Mouse (Mus musculus) frontal cortex, postnatal 36 days (tissue): ENCODE data around the gene D16Ertd472e.
A peak's percentile ranks its signal among the peaks of the same experiment; 100 is the strongest.
"Not testable (repeated sequence)": the region's sequence is repeated elsewhere in the genome, so short reads cannot be mapped to it uniquely, and the experiment has no call there.

Experiments
- DNase-seq, 2 experiments: peaks; one replicate each; pipeline ENCODE4 v3.0.0; 2022; ENCODE audit warnings: low spot score in 2 of 2

The D16Ertd472e gene

DNA sequence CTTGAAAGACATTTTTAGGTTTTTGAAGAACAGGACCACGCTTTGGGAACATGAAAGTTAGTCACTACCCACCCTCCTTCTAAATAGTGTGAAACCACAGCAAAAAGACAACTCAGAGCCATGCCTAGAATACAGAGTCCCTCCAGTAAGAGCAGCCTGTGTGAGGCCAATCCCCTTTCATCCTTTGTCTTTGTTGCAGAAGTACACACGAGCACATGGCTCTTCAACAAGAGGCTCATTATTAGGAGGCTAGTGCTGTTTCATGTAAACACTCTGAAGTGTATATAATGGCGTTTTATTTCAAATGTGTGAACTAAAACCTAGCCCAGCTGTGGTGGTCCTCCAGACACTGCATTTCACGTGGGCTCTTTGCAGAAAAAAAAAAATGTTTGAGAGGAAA is 3.5 kb downstream of the D16Ertd472e start:
- DNase-seq: no peak

DNA sequence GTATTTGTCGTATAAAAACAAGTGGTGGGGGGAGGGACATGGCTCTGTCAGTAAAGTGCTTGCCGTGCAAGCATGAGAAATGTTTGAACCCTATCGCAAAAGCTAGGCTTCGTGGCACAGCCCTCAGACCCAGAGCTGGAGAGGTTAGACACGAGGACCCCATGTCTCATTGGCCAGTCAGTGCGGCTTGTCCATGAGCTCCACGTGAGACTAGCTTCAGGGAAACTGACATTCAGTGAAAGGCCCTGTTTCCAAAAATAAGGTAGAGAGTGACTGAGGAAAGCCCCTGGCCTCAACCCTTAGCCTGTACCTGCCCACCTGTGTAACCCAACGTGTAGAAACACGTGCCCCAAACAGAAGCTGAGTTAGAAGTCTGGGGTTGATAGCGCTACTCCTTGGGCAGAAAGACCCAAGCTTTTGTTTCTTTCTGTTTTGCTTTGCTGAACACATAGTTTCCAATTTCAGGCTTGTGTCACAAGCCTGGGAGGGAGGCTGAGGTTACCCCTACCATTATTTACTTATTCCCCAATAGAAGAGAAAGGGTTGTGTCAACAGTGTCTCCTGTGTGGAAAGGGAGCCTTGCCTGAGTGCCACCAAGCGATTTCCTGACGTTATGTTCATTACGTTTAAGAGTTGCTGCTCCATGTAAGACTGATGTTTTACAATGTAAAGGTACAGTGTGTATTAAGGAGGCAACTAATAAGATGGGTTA is 12.2 kb downstream of the D16Ertd472e start:
- DNase-seq: no peak

DNA sequence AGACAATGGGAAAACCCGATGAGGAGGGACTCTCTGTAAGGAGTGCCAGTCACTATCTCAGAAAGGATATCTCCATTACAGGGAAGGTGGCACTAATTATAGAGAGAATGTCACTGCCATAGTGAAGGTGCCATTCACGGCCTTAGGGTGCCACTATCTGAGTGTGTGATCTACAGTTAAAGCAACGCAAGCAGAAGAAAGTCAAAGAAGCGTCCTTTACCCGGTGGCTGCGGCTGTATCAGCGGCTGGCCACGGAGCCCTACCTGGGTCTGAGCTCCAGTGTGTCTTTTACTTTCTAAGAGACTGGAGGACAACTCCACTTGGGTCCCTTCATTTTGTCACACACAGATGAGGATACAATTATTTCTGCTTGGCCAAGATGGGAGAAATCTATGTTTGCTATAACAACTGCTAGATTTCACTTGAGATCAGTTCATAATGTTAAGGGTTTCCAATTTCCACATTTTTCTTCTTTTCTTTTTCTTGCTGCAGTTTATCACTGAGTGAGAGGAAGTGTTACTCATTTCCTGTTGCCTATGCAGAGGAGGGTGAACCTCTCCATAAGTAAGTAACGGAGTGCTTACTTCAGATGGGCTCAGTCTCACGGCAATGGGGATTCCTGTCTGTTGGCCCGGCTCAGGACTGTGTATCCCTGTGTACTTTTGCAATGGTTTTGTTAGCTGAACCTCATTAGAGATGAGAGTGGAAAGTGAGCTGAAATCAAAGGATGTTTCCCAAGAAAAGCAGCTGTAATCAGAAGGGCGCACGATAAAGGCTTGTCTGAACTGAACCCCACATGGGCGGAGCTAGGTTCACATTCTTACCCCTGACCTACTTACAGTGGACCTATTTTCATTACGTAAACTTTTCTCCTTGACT is 13.2 kb downstream of the D16Ertd472e start:
- no peak for DNase-seq

DNA sequence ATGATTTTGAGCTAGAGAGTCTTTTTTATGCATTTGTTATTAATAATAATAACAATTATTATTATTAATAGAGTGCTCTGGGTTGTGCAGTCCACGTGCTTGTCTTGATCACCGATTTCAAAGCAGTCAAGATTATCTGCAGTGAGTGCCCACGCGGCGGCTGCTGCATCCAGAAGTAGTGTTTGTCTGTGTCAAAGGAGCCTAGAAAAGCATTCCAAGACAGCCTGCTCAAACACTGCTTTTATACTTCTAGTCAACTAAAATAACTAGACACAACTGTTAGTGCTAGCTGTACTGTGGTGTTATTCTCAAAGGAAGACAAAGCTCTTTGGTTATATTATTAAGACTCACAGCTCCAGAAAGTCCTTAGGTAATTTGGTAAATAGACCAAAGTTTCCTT is 15.9 kb downstream of the D16Ertd472e start:
- peak in 1 of 2 experiments; percentile 45 for DNase-seq

DNA sequence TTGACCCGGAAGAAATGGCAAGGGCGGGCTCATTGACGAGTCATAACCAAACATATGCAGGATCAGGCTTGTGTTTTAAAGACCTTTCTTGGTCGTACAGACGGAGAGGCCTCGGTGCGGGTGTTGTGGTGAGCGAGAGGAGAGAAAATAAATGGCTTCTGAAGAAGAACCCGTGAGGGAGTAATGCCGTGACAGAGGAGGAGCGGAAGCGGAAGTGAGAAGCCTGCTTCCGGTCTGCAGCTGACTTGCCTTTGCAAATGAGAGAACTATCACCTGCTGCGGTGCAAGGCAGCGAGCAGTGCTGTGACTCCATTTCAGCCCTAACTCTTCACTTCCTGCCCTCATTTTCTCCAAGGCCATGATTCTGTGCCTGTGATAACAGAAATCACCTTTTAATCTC is 16.4 kb downstream of the D16Ertd472e start:
- DNase-seq: no peak

DNA sequence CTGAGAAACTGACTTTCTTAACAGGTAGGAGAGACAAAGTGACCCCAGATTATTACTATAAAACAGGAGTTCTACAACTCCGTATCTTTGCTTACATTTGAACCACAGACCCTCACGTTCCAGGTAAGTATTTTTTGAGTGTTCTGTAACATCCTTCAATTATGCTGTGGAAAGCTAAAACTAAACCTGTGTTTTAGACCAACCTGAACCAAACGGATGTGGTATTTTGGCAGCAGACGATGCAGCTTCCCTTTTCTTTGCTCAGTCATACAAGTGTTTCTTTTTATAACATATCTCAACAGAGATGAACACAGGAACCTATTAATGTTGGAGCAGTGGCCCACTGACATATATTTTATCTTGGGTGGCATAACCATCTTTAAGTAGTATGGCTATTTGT is 18.9 kb downstream of the D16Ertd472e start:
- no peak for DNase-seq

DNA sequence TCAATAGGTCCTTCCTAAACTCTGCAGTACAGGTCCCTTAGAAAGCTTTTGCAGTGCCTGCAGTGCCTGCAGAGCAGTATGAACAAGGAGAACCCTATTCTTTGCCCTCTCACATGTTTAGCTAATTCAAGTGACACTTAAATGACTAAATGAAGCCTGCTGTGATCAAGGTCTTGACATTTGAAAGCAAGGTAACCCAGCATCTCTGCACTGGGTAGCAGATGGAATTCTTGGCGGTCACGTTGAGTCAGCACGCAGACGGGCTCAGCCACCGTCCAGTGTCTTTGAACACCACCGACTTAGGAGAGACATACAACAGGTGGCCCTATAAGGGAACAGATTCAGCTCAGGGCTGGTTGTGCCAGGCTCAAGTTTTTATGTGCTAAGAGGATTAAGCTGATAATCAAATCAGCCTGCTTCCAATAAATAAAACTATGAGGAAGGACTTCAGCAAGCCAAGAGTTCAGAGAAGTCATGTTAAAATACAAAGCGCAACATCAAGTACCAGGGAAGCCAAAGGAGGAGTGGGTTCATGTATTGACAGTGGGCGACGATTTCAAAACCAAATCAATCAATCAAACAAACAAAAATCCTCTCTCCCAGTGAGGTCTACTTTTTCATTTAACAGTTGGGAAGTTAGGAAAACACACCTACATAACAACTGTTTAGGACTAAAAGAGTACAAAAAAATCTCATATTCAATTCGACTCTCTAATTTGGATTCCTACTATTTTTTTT is 21.4 kb downstream of the D16Ertd472e start:
- no peak for DNase-seq

DNA sequence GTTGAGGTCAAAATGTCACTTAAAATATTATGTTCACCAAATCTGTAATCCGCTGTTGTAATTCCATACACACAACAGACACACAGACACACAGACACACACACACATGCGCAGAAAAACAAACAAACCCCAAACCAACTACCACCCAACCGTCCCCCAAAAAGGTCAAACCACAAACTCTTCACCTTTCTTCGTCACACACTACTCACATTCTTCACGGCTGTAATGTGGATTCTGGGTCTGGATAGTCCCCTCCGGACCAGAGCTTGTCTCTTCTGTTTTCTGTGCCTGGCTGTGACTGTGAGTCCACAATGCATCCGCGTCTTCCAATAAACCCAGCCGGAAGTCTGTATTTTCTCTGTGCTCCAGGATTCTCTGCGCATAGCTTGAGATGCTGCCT is 29.1 kb downstream of the D16Ertd472e start:
- no peak for DNase-seq

DNA sequence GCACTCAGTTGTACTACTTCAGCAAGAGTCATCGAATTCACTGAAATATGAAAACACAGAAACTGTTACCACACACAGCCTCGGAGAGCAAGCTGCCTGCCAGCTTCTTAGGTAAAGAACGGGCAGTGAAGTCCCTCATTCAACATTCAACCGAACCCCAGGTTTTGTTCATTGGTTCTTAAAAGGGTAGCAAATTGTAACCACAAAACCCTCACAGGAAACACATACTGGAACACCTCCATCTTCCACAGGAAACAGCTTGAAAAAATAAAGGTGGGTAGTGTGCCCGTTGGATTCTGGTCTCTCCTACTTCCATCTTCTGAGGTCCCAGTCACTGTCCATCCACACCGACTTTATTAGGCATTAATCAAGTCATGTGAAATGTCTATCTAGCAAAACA is 30.0 kb downstream of the D16Ertd472e start:
- DNase-seq: no peak

DNA sequence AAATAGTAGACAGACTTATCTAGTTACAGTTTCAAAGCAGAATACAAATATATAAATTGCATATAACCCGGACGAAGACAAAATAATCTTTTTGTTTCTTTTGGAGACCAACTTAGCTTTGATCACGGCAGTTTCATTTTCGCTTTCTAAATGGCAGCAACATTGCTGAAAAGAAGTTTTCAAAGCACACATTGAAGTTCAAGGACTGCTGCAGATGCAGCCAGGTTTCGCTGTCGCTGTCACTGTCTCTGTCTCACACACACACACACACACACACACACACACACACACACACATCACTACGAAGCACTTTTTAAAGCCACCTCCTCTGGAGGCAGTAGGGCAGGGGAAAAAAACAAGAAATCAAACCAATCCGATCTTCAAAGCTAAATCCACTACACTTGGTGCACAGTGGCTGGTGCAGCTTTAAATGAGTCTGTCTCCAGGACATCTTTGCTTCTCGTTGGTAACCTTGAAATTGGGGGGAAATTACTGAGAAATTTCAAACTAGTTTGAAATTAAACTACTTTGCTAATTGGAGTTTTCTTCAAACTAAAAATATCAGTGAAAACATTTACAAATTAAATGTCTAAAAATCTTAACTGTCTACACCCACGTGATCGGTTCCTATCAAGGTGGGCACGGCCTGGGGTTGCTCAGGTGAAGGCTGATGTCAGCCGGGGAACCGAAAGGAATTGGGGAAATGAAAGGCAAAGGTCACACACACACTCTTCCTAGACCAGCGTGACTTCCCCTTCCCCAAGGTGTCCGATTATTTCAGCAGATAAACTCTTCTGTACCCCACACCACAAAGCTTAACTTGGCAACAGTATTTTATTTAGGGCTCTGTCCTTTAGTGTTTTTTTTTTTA is 35.9 kb downstream of the D16Ertd472e start:
- no peak for DNase-seq

DNA sequence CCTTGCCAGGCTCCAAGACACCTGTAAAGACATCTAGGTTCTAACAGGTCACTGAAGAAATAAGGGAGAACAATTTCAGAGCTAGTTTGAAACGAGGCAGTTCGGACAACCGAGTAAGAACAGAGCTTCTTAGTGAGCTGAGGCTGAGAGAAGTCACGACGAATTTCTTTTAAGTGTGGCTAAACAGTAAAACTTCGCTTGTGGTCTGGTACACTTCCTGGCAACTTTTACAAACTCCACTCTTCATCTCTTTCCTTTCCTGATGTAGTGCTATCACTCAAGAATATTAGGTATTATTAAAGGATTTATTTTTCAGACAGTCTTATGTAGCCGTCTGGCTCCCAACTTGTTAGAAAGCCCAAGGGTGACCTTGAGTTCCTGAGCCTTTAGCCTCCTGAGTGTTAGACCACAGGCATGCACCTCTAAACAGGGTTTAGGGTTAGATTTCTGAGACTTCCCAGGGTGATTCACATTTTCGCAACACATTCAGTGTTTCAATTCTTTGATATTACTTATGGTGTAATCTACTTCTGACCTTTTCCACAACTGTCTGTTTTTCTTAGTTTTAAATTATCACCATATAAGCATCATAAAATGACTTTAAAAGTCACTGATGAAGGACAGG is 38.6 kb downstream of the D16Ertd472e start:
- DNase-seq: no peak

DNA sequence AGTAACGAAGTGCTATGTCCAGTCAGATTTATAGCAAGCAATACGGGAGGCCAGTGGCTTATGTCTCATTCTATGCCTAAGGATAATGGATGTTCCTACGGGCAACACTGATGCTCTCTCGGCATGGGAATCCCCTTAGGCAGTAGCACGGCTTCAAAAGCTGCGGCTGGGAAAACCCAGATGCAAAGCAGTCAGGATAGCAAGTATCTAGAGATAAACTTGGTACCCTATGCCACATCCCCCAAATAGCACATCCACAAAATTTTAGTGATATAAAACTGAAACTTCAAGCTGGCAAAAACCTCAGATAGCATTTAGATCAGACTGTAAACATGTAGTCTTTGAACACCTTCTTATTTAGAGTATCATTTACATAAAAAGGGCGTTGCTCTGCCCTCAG is 39.2 kb downstream of the D16Ertd472e start:
- no peak for DNase-seq

DNA sequence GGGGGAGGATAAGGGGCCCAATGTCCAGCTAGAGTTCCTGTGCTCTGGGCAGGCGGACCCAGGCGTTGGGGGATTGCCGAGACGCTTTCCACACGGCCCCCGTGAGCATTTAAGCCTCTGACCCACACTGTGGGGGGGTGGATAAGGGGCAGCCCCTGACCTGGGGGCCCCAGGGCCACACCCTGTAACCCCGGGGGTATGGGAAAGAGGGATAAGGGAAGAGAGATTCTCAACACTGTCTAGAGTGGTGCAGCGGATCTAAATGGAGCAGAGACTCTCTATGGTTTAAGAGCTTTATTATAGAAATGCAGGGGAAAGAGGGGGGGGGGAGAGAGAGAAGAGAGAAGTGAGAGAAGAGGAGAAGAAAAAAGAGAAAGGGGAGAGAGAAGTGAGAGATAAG is 42.0 kb downstream of the D16Ertd472e start:
- no peak for DNase-seq

DNA sequence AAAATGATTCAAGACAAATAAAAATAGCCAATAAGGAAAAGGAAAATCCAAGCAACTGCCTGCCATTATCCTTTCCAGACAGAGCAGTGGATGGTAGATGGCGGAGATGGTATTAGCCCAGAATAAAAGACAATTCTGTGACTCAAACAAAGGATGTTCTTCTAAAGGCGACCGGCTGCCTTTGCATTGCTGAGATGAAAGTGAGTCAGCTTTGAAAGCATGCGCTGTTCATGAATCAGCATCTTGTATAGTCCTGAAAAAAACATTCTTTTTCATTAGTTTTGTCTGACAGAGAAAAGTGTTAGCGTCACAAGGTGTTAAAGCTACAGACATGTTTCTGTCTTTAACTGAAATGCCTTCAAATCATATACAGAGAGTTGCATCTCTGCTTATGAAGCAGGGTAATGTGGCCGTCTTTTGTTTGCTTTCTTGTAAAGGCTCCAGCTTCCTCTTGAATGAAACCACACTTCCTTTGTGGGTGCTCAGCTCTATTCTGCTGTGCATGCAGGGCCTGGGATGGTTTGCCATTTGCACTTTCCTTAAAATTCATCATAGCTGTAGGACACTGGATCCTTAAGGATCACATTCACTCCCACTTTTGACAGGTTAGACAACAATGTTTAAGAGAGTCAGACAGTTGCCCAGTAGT is 44.4 kb downstream of the D16Ertd472e start:
- DNase-seq: no peak

DNA sequence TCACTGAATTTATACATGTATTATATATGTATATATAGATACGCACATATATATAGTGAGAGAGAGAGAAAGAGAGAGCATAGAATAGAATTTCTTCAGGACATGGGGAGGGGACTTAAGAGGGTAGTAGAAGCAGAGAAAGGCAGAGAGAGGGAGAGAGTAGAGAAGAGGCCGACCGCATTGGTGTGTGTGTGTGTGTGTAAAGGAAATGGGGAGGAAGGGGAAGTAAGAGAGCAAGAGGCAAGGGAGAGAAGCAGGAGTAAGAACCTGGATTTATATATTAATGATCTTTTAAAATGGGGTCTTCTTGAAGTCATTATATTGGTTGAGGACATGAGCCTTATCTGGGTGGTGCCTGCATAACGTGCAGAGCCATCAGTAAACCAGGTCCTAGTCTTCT is 53.5 kb downstream of the D16Ertd472e start:
- DNase-seq: no peak

DNA sequence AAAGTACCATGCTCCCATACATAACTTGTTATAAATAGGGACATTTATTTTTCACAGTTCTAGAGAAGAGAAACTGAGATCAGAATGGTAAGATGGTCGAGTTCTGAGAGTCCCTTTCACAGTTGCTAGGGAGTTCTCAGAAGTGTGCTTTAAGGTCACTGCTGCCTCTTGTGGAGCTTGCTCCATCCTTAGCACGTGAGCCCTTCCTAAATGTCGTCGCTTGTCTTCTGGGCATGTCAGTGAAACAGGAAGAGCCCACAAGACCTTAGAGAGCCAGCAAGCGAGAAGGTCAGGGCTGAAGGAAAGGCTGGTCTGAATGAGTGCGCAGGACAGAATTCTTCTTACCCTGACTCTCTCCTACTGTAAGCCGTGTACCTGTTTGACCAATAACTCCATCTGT is 57.8 kb downstream of the D16Ertd472e start:
- DNase-seq: no peak

DNA sequence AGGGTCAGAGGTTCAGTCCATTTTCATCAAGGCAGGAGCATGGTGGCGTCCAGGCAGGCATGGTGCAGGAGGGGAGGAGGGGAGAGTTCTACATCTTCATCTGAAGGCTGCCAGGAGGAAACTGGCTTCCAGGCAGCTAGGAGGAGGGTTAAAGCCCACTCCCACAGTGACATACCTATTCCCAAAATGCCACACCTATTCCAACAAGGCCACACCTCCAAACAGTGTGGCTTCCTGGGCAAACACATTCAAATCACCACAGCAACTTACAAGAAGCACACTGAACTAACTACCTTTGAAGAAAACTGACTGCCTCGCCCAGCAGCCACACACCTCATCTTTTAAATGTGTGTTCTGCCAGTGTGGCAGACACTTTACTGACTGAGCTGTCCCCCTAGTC is 59.3 kb downstream of the D16Ertd472e start:
- DNase-seq: no peak

DNA sequence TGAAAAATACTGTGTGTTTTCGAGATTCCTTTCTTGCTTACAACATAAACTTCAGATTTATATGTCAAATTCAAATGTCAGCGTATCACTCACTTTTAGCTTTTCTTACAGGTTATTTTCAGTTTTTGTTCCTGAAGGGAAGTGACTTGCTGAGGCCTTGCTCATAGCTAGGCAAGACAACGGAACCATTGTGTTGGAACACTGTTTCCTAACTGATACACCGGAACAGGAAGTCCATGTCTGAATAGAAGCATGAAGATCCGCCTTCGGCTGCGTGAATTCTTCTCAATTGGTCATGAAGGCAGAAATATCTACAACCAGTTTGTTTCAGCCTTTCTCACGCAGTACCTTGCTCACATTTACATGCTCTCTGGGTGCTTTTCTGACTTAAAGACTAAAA is 65.0 kb downstream of the D16Ertd472e start:
- no peak for DNase-seq

DNA sequence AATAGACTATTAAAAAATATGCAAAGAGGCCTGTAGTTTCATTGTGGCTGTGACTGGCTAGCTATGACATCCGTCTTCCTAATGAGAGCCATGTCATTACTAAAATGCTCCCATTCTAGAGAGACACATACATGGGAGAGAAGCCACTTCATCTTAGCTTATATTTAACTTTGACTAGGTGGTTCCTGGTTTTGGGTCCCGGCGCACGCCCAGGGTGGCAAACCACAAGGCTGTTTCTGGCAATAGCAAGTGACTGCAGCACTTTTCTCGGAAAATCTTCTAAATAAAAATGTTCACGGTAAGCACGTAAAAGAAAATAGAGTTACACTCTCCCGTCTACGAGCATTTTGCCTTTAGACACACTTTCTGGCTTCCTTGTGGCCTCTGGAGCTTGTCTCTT is 74.0 kb downstream of the D16Ertd472e start:
- no peak for DNase-seq

DNA sequence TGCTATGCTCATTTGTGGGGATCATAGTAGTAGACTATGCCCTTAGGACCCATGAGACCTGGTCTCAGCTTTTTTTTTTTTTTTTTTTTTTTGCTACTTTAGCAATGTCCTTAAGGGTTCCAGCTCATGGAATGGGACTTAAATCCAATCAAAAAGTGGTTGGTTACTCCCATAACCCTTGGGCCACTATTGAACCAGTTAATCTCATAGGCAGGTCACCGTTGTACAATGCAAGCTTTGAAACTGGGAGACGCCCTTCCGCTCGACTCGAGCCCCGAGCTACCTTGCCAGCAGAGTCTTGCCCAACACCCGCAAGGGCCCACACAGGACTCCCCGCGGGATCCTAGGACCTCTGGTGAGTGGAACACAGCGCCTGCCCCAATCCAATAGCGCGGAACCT is 83.8 kb downstream of the D16Ertd472e start:
- not testable (repeated sequence) for DNase-seq

DNA sequence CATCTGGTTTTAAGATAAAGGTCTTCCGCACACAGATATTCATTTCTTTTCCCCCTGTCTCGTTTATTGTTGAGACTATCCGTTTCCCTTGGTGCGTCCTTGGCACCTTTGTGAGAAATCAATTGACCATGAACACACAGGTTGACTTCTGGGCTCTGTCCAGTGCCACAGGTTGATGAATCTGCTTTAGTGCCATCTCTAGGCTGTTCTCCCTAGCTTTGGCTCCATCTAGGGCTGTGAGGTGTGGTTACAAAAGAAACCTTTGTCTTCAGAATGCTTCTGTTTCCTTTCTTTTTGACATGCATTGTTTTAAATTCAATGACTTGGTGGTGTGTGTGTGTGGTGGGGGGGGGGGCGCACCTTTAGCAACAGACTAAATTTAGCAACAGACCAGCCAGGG is 85.7 kb downstream of the D16Ertd472e start:
- DNase-seq: no peak
